Mouse (Mus musculus): ENCODE results near the gene Zcchc4. TPM values are rescaled to one million over a fixed set of nuclear protein-coding genes. Genes with fewer than 3 reads are reported as not detected.

Gene Zcchc4
- total RNA-seq, 2 experiments from 2014 or later = 28.0 to 30.3 TPM

GRCm38 (mm10) chr5:52866361-52867155 is 91.3 kb downstream of the Zcchc4 start:
- peak; percentile 33; the same call in 1 of the 2 replicates for ATAC-seq (replicated peaks; ENCODE audit: poor library complexity, severe bottlenecking)

DNA sequence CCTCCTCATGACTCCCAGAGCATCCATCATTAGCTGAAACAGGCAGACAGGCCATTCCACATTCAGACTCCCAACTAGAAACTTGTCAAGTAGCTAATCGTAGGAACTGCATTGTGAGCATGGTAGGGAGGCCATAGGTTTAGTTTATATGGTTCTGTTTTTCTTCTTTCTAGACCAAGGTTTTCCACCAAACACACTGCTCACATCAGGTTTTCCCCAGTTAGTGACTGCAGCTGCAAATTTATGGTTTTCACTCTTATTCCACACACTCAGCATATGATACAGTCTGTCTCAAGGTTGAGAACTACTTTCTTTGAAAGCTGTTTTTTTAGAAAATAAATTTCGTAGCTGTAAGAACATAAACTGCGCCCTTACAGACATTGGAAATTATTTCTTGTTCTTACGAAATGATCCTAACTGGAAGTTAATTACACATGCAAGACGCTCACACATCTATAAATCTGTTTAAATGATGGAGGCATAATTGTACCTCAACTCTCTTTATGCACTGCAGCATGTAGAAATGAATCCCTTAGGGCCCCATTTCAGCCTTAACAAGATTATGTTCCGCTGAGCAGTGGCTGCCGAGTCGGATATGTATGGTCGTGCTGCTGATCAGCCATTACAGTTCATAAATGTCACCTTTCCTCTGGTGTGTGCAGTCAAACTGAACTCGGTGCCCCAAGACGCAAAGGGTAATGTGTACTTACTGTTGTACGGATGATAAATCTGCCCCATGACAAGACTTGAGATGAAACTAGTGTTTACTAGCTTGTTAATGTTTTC is 93.9 kb downstream of the Zcchc4 start:
- ATAC-seq (replicated peaks; ENCODE audit: poor library complexity, severe bottlenecking) = no peak

DNA sequence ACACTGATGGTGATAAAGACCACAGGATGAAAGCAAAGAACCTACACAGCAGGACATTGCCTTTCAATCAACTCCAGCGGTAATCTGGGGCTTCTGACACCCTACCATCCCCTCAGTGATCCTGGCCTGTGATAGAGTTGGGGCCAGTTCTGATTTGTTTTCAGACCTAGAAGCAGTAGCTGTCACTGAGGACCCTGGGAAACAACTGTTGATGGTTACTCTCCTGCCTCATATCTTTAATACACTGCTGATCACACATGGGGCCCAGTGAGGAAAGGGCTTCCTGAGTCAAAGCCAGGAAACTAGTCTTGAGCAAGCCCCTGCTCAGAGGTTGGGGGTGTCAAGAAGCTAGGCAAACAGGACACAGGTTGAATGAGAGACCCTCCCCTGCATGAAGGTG is 96.3 kb downstream of the Zcchc4 start:
- ATAC-seq (replicated peaks; ENCODE audit: poor library complexity, severe bottlenecking) = no peak

- no peak for ATAC-seq (replicated peaks; ENCODE audit: poor library complexity, severe bottlenecking)
Observed at GRCm38 (mm10) chr5:52871986-52872385, 96.8 kb downstream of the Zcchc4 start.

Other genes starting within 250 kb of the Zcchc4 start
- gene Lgi2, start 208.9 kb upstream of the Zcchc4 start, total RNA-seq (2014; fragmentation: Nextera tagmentation) = not detected in 2 replicates
- gene Lgi2, start 208.9 kb upstream of the Zcchc4 start, total RNA-seq (2017) = not detected in 2 replicates
- 11.6 and 21.4 TPM in 2 replicates for gene Sepsecs, start 105.7 kb upstream of the Zcchc4 start, total RNA-seq (2014; fragmentation: Nextera tagmentation)
- 13.7 and 17.9 TPM in 2 replicates for gene Sepsecs, start 105.7 kb upstream of the Zcchc4 start, total RNA-seq (2017)
- 25.9 and 31.2 TPM in 2 replicates for gene Pi4k2b, start 33.8 kb upstream of the Zcchc4 start, total RNA-seq (2014; fragmentation: Nextera tagmentation)
- 35.9 and 38.8 TPM in 2 replicates for gene Pi4k2b, start 33.8 kb upstream of the Zcchc4 start, total RNA-seq (2017)
- gene Anapc4, start 58.6 kb downstream of the Zcchc4 start, total RNA-seq (2014; fragmentation: Nextera tagmentation) = 71.3 and 92.1 TPM in 2 replicates
- gene Anapc4, start 58.6 kb downstream of the Zcchc4 start, total RNA-seq (2017) = 63.8 and 70.1 TPM in 2 replicates

All from granulocyte monocyte progenitor cell, adult 5-6 weeks (primary cell).